Mouse (Mus musculus) 416B (cell line): ENCODE measurements around the gene Lcn8.

Source experiments
- DNase-seq: peaks from one replicate; pipeline ENCODE4 v3.0.0; 2011; ENCODE audit warnings: low read depth

Lcn8 gene

DNA sequence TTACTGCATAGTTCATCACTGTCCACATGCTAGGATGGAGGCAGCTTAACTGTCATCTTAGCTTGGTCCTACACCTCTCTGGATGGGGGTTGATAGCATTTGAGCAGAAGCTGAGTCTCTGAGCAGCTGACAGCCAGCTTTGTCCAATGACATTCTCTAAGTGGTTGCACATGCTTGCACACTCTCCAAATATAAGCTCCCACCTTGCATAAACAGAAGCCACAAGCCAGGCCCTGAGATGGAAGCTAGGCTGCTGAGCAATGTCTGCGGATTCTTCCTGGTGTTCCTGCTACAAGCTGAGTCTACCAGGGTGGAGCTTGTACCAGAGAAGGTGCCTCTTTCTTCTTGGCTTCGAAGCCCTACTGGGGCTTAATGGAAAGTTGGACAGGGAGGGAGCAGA is at the start of gene Lcn8:
TSS of gene Lcn8 (plus strand) at position 219 of the 400 bp plus-strand sequence.
- no peak for DNase-seq

GRCm38 (mm10) chr2:25607761-25608622 is 44.9 kb upstream of the Lcn8 start, which contains the start of gene Rabl6:
Gene Rabl6 (minus strand): TSS chr2:25608521.
- DNase-seq: peak; percentile 84

GRCm38 (mm10) chr2:25608671-25609070 is 44.2 kb upstream of the Lcn8 start:
- DNase-seq: no peak

DNA sequence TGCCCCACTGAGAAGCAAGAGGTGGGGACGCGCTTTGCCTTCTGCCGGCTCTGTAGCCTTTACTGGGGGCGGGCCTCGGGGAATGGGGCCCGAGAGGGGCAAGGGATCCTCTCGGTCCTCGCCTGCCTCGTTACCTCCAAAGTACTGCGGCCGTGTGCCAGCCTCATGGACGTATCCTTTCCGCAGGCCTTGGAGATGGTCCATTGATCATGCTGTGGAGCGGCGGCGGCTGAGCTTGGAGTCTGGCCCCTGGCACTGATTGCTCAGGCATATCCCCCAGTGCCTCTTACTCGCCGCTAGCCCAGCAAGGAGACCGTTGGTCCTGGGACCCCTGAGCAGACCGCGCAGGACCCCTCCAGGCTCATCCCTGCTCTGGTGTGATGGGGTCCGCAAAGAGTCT is 36.5 kb upstream of the Lcn8 start:
- no peak for DNase-seq

DNA sequence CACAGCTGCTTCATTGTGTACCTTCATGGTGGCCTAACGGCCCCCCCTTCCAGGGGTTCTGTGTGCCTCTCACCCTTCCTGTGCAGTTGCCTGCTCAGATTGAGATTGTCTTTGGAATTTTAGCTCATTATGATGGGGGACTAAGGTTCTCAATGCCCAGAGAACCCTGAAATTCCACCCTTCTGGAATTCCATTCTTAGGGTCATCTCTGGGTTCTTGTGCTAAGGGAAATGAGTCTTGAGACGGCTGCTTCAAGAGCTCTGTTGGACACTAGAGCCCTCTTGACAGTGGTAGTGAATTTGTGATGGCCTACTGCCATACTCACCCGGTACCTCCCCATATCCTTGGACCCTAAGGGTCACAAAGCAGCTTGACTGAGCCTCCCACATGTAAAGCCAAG is 35.3 kb upstream of the Lcn8 start, which contains the start of gene Ccdc183:
TSS of gene Ccdc183 (minus strand) at position 101 of the 400 bp plus-strand sequence.
- DNase-seq: no peak

DNA sequence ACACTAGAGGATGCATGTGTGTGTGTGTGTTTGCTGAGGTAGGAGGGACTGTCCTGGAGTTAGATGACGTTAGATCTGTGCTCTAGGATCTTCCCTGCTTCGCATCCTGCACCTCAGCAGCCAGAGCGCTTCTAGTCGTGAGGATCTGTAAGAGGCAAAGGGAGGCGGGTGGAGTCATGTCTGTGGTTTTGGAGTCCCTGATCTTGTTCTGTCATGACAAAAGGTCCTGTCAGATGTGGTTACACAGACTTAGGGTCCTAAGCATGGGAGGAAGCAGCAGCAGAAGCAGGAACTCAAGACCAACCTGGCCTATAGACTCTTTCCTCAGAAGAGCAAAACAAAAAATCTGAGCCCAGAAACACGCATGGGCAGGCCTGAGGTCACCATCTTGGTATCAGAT is 32.5 kb upstream of the Lcn8 start:
- peak; percentile 47 for DNase-seq

DNA sequence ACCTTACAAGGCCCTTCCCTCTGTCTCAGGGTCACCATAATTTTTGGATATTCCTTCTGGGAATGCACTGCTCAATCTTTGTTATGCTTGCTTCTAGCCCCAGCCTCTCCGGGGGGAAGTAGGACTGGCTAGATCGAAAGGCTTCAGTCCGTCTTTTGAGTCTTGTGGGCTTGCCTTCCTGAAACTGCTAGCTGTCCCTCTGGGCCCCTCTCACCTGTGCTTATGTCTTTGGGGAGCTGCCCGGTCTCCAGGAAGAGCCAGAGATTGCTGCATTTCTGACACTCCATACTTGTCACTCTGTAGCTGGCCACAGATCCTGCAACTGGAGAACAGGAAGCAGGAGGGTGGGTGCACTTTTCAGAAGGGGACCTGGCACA is 32.1 kb upstream of the Lcn8 start:
- DNase-seq: no peak

- DNase-seq: peak; percentile 39
Measured at GRCm38 (mm10) chr2:25621229-25622200, 31.4 kb upstream of the Lcn8 start, which contains the start of gene Tmem141. Gene Tmem141 (minus strand): TSS chr2:25622005.

DNA sequence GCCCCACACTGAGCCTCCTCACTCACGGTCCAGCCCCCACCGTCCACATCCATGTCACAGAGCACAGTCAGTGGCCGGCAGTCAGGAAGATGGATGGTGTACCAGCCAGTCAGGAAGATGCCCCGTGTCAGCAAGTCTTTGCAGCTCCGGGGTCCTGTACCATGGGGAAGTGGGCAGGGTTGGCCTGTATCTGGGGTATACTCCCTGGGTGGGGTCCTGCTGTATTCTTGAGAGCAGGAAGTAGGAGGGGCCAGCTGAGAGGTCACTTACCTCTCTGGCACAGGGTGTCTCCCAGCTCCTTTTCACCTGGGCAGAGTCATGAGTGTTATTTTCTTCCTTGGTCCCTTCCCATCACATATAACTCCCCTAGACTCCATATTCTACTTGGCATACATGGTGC is 26.9 kb upstream of the Lcn8 start:
- no peak for DNase-seq

DNA sequence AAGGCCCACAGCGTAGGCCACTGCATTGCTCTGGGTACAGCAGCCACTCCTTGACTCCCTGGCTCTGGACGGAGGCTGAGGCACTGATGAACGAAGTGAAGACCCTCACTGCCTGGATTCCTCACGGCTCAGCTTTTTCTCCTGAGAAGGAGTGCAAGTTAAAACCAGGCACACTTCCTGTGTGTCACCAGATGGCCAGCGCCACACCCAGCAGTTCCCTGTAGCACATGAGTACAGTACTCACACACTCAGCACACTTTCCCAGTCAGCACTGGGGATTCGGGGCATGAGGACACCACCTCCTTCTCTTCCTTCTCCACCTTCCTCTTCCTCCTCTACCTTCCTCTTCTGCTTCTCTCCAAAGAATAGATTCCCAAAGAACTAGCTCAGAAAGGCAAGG is 25.1 kb upstream of the Lcn8 start, which contains the start of gene Fcna:
TSS of gene Fcna (minus strand) at position 220 of the 400 bp plus-strand sequence.
- DNase-seq: no peak

- no peak for DNase-seq
Measured at GRCm38 (mm10) chr2:25628738-25629137, 24.2 kb upstream of the Lcn8 start.

GRCm38 (mm10) chr2:25633616-25634015 is 19.3 kb upstream of the Lcn8 start:
- no peak for DNase-seq

GRCm38 (mm10) chr2:25634046-25634445 is 18.9 kb upstream of the Lcn8 start:
- DNase-seq: no peak

DNA sequence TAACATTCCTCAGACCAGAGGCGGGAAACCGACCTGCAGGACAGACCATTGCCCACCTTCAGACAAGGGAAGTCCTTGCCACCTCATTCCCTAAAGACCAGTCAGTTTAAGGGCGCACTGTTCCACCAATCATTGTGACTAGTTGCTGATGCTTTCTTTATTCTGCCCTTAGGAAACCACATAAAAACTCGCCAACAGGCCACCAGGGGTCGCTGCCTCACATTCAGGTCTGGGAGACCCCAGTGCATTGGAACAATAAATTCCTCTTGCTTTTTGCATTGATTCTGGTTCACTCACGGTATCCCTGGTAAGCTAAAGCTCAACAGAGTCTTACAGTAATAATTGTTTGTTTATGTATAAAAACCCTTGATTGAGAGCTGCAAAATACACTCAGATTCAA is 13.0 kb upstream of the Lcn8 start:
- DNase-seq: peak; percentile 56

DNA sequence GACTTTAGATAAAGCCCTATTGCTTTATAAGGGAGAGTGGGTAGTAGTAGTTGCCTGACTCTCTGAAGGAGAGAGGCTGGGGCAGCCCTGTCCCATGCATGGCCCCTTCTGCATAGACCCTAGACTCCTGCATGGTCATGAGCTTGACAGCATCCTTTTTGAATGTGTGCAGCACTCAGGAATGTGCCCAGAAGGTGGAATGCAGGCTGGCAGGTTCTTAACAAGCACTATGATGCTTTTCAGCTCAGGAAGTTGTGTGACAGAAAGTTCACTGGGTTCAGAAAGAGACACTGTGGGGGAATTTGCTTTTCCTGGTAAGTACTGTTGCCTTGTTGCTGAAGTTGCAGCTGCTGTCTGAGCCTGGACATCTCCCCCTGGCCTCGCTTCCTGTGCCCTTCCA is 1.6 kb downstream of the Lcn8 start:
- DNase-seq: no peak

GRCm38 (mm10) chr2:25656691-25657090 is 3.8 kb downstream of the Lcn8 start:
- no peak for DNase-seq

DNA sequence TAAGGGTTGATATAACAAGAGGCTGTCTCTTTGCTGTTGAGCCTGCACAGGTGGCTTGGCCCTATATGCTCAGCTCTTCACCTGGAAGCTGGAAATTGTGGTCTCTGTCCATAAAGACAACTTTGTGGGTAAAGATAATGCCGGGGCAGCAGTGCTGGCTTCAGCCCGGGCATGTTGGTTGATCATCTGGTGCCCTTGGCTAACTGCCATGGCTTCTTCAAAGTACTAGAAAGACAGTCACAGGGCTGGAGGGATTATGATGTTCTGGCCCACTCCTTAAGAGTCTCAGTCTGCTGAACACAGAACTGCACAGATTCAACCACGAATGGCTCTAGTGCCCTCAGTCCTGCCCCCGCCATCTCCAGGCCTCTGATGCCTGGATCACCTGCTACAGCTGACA is 4.3 kb downstream of the Lcn8 start:
- peak; percentile 7 for DNase-seq

GRCm38 (mm10) chr2:25657652-25658051 is 4.7 kb downstream of the Lcn8 start, which contains the start of gene Lcn5:
Gene Lcn5 (plus strand): TSS chr2:25657952.
- no peak for DNase-seq

- DNase-seq: no peak
Measured at GRCm38 (mm10) chr2:25660279-25660678, 7.4 kb downstream of the Lcn8 start.

DNA sequence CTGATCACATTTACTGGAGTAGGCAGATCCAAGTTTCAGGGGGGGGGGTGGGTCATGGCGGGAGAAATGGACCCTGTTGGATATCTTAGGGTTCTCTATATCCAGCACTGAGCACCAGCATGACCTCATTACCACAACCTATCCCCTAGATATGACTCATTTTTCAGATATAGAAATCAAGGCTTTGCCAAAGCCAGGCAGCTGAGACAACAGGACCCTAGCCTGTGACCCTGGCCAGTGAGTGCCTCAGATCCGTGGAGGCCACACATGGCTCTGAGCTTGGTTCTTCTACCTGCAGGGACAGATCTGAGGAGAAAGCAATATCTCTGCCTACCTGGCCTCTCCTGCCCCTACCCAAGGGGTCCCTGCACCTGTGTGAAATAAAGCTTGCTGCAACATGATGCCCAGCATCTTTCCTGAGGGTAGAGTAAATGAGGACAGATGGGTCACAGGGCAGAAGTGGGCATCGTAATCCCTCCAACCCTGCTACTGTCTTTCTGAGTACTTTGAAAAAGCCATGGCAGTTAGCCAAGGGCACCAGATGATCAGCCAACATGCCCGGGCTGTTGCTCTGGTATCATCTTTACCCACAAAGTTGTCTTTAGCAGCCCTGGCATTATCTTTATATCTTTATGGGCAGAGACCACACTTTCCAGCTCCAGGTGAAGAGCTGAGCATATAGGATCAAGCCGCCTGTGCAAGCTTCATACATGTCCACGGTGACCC is 8.5 kb downstream of the Lcn8 start:
- DNase-seq: peak; percentile 16

GRCm38 (mm10) chr2:25663511-25663910 is 10.6 kb downstream of the Lcn8 start:
- DNase-seq: peak; percentile 54

DNA sequence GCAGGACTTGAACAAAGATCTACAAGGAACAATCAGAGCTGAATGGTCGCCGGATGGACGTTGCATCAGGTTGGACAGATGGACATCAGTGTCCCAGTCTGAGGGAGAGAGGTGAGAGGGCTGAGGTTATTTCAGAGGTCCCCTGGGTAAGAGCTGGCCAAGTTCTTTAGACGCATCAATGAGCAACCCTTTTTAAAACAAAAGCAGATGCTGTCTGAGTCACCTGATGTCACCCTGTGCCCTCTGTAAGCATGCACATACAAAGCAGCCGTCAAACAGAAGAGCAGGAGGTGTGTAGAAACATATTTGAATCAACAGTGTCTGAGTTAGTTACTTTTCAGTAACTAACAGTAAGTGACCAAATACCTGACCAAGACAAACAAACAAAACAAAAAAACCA is 11.2 kb downstream of the Lcn8 start:
- no peak for DNase-seq
